Mouse (Mus musculus) adrenal gland, postnatal 0 days (tissue): ENCODE results near the gene Csf2rb. TPM values are rescaled to one million over a fixed set of nuclear protein-coding genes. Genes with fewer than 3 reads are reported as not detected.

Source experiments
- microRNA-seq: library from miRNA; unstranded; fragments of <30 nt; microRNA quantifications from one replicate; pipeline ENCODE4, GENCODE M21; 2016; ENCODE audit warnings: borderline replicate concordance; ENCODE audit not compliant: insufficient number of aligned reads
- polyA plus RNA-seq: library from polyadenylated mRNA; unstranded; fragments of >200 nt; fragmentation: Nextera tagmentation; extraction: Ambion mirVana; gene quantifications from 2 replicates; pipeline ENCODE4 v1.2.1, GENCODE M21; 2015

The Csf2rb gene
- polyA plus RNA-seq, result 2.4 and 2.5 TPM in 2 replicates

DNA sequence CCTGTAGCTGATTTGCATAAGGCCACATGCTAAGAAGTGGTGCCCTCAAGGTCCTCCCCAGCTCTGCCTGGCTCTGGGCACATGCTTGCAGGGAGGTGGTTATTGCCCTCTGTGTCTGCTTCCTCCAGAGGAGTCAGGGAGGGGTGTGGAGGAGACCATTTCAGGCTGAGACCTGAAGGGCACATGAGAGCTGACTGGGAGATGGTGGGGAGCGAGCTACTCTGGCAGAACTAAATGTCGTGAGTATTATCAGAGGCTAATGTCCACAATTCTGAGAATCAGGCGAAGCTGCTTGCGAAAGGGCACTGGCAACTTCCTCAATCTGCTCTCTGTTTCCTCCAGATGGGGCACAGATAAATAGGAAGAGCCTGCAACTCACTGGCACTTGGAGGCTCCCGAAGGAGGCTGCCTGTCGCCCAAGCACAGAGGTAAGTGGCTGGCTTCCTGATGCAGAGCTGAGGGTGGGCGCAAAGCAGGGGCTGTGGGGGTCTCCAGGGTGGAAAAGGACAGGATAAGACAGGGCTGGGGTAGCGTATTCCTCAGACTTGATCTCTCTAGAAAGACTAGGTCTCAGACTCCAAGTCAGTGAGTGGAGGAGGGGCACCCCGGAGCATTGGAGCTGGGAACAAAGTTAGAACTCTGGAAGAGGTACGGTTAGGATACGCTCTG lies at the start of gene Csf2rb:
TSS of gene Csf2rb (plus strand) at position 82 of the 669 bp plus-strand sequence.

DNA sequence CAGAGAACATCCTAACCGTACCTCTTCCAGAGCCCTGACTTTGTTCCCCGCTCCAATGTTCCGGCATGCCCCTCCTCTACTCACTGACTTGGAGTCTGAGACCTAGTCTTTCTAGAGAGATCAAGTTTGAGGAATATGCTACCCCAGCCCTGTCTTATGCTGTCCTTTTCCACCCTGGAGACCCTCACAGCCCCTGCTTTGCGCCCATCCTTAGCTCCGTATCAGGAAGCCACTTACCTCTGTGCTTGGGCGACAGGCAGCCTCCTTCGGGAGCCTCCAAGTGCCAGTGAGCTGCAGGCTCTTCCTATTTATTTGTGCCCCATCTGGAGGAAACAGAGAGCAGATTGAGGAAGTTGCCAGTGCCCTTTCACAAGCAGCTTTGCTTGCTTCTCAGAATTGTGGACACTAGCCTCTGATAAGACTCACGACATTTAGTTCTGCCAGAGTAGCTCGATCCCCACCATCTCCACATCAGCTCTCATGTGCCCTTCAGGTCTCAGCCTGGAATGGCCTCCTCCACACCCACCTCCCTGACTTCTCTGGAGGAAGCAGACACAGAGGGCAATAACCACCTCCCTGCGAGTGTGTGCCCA lies 20.1 kb upstream of the Csf2rb start, which contains the start of gene Csf2rb2:
TSS of gene Csf2rb2 (minus strand) at position 381 of the 593 bp plus-strand sequence.

DNA sequence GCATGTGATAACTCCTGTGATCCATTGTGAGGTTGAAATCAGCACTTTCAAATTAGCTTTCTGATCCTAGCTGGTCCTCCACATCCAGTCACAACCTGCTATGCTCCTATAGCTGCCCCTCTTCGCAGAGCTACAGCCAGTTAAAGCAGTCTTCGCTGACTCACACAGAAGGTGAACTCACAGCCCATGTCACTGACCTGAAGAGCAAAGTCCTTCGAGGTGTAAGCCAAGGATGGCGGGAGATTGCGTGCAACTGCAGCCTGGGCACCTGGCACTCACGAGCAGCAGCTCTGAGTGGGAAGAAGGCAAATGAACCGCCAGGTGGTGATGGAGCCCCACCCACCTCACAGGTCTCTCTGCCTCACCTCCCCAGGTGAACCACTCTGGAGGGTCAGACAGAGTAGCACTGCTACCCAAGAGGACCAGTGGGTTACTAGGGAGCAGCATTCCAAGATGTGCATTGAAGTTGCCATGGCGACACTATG lies 70.0 kb downstream of the Csf2rb start, which contains the start of gene Tex33:
TSS of gene Tex33 (minus strand) at position 435 of the 485 bp plus-strand sequence.

Small RNAs within 50 kb of the gene (microRNA-seq; reads per million reads assigned to microRNA genes)
- gene Mir7676-1 (not detected), gene Mir7676-2 (not detected)

Other genes starting within 250 kb of the Csf2rb start
- gene Cacng2, start 205.7 kb upstream of the Csf2rb start, polyA plus RNA-seq, result 0.28 and 1.3 TPM in 2 replicates
- gene Ift27, start 151.6 kb upstream of the Csf2rb start, polyA plus RNA-seq, result 64.8 and 69.7 TPM in 2 replicates
- gene Pvalb, start 119.4 kb upstream of the Csf2rb start, polyA plus RNA-seq, result 0.70 and 0.74 TPM in 2 replicates
- gene Ncf4, start 81.0 kb upstream of the Csf2rb start, polyA plus RNA-seq, result 7.5 and 8.9 TPM in 2 replicates
- gene Csf2rb2, start 20.0 kb upstream of the Csf2rb start, polyA plus RNA-seq, result 0.50 and 0.59 TPM in 2 replicates
- not detected in 2 replicates for gene Tex33, start 70.2 kb downstream of the Csf2rb start, polyA plus RNA-seq
- gene Tst, start 80.2 kb downstream of the Csf2rb start, polyA plus RNA-seq, result 131 and 250 TPM in 2 replicates
- 2.3 and 3.6 TPM in 2 replicates for gene Mpst, start 80.7 kb downstream of the Csf2rb start, polyA plus RNA-seq
- 42.4 and 48.4 TPM in 2 replicates for gene Kctd17, start 102.8 kb downstream of the Csf2rb start, polyA plus RNA-seq
- gene Tmprss6, start 142.9 kb downstream of the Csf2rb start, polyA plus RNA-seq, result 2.8 and 3.1 TPM in 2 replicates
- gene Il2rb, start 169.5 kb downstream of the Csf2rb start, polyA plus RNA-seq, result 0.47 and 1.1 TPM in 2 replicates
- 35.7 and 62.6 TPM in 2 replicates for gene C1qtnf6, start 205.7 kb downstream of the Csf2rb start, polyA plus RNA-seq
- gene Sstr3, start 218.9 kb downstream of the Csf2rb start, polyA plus RNA-seq, result 0.14 and 0.32 TPM in 2 replicates
- 15.9 and 17.9 TPM in 2 replicates for gene Rac2, start 247.0 kb downstream of the Csf2rb start, polyA plus RNA-seq